Mouse (Mus musculus) forebrain, embryonic 16.5 days (tissue): Measurements from ENCODE around the gene Flt3l. TPM values are rescaled to one million over a fixed set of nuclear protein-coding genes. Genes with fewer than 3 reads are reported as not detected.

Experiments used
- ATAC-seq: fragments of 200-750 bp; cut with Nextera tagmentation; 2 replicates; pipeline ENCODE4 v1.8.0; 2017; ENCODE audit warnings: mild to moderate bottlenecking, moderate library complexity
- H3K27ac ChIP-seq: fragments of 300-500 bp; sonication (generic); 2 replicates; pipeline ENCODE4 v1.5.1; 2014; ENCODE audit warnings: low read length, control low read depth
- H3K27me3 ChIP-seq: fragments of 300-500 bp; sonication (generic); replicated peaks from 2 replicates; pipeline ENCODE4 v1.6.1; 2014; ENCODE audit warnings: low read length; ENCODE audit not compliant: control insufficient read depth, insufficient read depth
- H3K36me3 ChIP-seq: fragments of 300-500 bp; sonication (generic); 2 replicates; pipeline ENCODE4 v1.6.1; 2014; ENCODE audit not compliant: control insufficient read depth, insufficient read depth
- H3K4me1 ChIP-seq: fragments of 300-500 bp; sonication (generic); replicated peaks from 2 replicates; pipeline ENCODE4 v1.6.1; 2014; ENCODE audit warnings: low read length; ENCODE audit not compliant: control insufficient read depth, insufficient read depth
- H3K4me2 ChIP-seq: fragments of 300-500 bp; sonication (generic); 2 replicates; pipeline ENCODE4 v1.6.1; 2014; ENCODE audit warnings: mild to moderate bottlenecking, low read length, control low read depth
- H3K4me3 ChIP-seq: fragments of 300-500 bp; sonication (generic); replicated peaks from 2 replicates; pipeline ENCODE4 v1.5.1; 2014; ENCODE audit warnings: mild to moderate bottlenecking, low read length, control low read depth
- H3K9ac ChIP-seq: fragments of 300-500 bp; sonication (generic); replicated peaks from 2 replicates; pipeline ENCODE4 v1.6.1; 2014; ENCODE audit warnings: low read depth, low read length, control low read depth
- H3K9me3 ChIP-seq: fragments of 300-500 bp; sonication (generic); 2 replicates; pipeline ENCODE4 v1.6.1; 2016; ENCODE audit warnings: low read length; ENCODE audit not compliant: control insufficient read depth
- WGBS: fragments of 180-500 bp; shearing (Covaris S2); extraction: QIAGEN DNeasy Blood & Tissue Kit; methylation state at CpG from one replicate; pipeline ENCODE4 v1.1.7; 2014; 5-methylcytosine and 5-hydroxymethylcytosine counted together
- polyA plus RNA-seq: library from polyadenylated mRNA; unstranded; fragments of >200 nt; fragmentation: Nextera tagmentation; extraction: Ambion mirVana; gene quantifications from 2 replicates; pipeline ENCODE4 v1.2.1, GENCODE M21; 2015

Flt3l gene
- polyA plus RNA-seq, 1 experiment from 2014 or later, result 1.4 TPM

- no peak for ATAC-seq
- H3K9ac ChIP-seq, result no peak overlapping the region
- no peak overlapping the region for H3K27ac ChIP-seq
Measured at GRCm38 (mm10) chr7:45151303-45151702, 15.1 kb upstream of the Flt3l start.

DNA sequence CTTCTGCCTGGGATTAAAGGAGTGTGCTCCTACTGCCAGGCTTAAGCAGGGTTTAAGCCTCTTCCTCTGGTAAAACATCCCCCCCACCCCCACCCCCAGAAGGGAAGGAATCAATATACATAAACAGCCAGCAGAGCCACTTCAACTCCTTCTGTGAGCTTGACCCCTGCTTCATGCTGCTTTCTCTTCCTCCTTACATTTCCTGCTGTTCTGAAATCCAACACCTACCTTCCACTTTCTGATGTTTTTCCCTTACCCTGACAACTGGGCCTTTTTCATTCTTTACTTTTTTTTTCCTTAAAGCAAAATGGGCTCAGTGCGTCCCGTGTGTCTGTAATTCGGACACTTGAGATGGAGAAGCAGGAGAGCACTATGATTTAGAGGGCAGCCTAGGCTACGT, 14.1 kb upstream of the Flt3l start:
- no peak overlapping the region for H3K27ac ChIP-seq
- no peak overlapping the region for H3K9ac ChIP-seq

More at GRCm38 (mm10) chr7:45151303-45151702, 15.1 kb upstream of the Flt3l start:
- no peak overlapping the region for H3K4me2 ChIP-seq
- WGBS, result 28% methylated on average over 11 of the region's 11 CpGs
- H3K27me3 ChIP-seq, result no peaks in the 10 kb centered on the region
- peaks cover 23% of the 10 kb centered on the region for H3K4me1 ChIP-seq
- H3K9me3 ChIP-seq, result no peaks in the 10 kb centered on the region
- no peaks in the 10 kb centered on the region for H3K36me3 ChIP-seq
- no peak overlapping the region for H3K4me3 ChIP-seq

DNA sequence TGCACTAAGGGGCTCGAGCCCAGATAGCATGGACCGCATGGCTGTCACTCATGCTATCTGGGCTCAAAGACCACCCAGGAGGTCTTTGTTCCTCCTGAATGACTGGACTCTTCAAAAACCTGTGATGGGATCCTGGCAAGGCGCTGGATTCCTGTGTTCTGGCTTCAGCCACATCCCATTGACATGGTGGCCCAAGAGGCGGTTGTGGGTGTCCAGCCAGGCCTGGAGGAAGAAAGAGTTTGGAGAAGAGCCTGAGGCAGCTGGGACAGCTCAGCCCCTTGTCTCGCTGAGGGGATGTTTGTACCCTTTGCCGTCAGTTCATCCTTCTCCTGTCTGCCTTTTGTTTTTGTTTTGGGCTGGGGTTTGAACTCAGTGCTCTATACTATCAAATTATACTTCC, 13.3 kb upstream of the Flt3l start:
- Histone ChIP-seq H3K4me3 (no peak overlapping the region), H3K9me3 (no peaks in the 10 kb centered on the region), H3K9ac (no peak overlapping the region), H3K36me3 (no peaks in the 10 kb centered on the region), H3K27ac (no peak overlapping the region), H3K4me1 (peaks cover 12% of the 10 kb centered on the region), H3K4me2 (no peak overlapping the region), H3K27me3 (no peaks in the 10 kb centered on the region)
- 36% methylated on average over 6 of the region's 6 CpGs for WGBS
- ATAC-seq, result no peak

More for the DNA sequence above, 14.1 kb upstream of the Flt3l start:
- Histone ChIP-seq H3K9me3 (no peaks in the 10 kb centered on the region), H3K27me3 (no peaks in the 10 kb centered on the region), H3K4me1 (peaks cover 19% of the 10 kb centered on the region), H3K4me2 (no peak overlapping the region), H3K4me3 (no peak overlapping the region), H3K36me3 (no peaks in the 10 kb centered on the region)
- WGBS, result 70% methylated on average over 4 of the region's 4 CpGs
- no peak for ATAC-seq

DNA sequence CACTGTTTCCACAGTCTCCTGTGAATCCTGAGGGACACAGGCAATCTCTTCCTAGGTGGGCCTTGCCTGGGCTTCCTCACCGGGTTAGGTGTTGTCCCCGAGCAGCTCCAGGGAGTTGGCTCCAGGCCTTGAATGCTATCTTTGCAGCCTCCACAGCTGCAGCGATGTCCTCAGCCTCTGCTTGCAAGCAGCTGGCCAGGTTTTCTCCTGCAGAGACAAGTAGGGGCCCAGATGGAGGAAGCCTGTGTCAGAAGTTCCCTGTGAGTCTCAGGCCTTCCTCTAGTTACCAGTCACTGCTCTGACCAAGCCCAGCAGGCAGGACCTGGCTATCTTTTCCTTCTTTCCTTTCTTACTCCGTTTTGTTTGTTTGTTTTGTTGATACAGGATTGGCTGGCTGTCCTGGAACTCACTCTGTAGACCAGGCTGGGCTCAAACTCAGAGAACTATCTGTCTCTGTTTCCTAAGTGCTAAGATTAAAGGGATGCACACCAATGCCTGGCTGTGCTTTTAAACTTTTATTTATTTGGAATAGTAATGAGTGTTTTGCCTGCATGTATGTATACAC, 12.4 kb upstream of the Flt3l start:
- Histone ChIP-seq H3K4me3 (no peak overlapping the region), H3K4me1 (peaks cover 11% of the 10 kb centered on the region), H3K9me3 (no peaks in the 10 kb centered on the region), H3K36me3 (no peaks in the 10 kb centered on the region), H3K27ac (no peak overlapping the region), H3K27me3 (no peaks in the 10 kb centered on the region), H3K4me2 (no peak overlapping the region), H3K9ac (no peak overlapping the region)
- 79% methylated on average over 4 of the region's 4 CpGs for WGBS
- no peak for ATAC-seq

DNA sequence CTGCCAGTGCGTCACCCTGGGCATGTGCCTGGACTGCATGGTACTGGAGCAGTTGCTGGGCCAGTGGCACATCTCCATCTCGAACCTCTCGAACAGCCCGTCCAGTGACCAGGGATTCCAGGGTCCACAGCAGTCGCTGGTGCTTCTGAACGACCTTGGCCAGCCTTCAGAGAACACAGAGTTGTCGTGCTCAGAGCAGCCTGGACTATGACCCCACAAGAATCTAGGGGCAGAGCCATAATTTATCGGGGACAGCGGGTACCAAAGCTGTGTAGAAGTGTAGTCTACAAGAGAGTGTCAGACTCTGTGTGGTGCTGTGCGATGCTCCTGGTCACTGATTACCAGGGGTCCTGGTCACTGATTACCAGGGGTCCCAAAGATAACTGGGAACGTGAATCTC, 11.7 kb upstream of the Flt3l start:
- Histone ChIP-seq H3K27ac (no peak overlapping the region), H3K4me1 (peaks cover 7% of the 10 kb centered on the region; the same call in 1 of the 2 replicates), H3K4me2 (no peak overlapping the region), H3K9ac (no peak overlapping the region), H3K36me3 (no peaks in the 10 kb centered on the region), H3K9me3 (no peaks in the 10 kb centered on the region), H3K27me3 (no peaks in the 10 kb centered on the region), H3K4me3 (no peak overlapping the region)
- no peak for ATAC-seq
- WGBS, result 95% methylated on average over 11 of the region's 11 CpGs

GRCm38 (mm10) chr7:45147267-45147666, 11.0 kb upstream of the Flt3l start:
- 95% methylated on average over 11 of the region's 11 CpGs for WGBS
- Histone ChIP-seq H3K27ac (no peak overlapping the region), H3K4me2 (no peak overlapping the region), H3K36me3 (no peaks in the 10 kb centered on the region), H3K9ac (no peak overlapping the region), H3K27me3 (no peaks in the 10 kb centered on the region), H3K4me3 (no peak overlapping the region), H3K9me3 (no peaks in the 10 kb centered on the region), H3K4me1 (peaks cover 7% of the 10 kb centered on the region; the same call in 1 of the 2 replicates)
- no peak for ATAC-seq

DNA sequence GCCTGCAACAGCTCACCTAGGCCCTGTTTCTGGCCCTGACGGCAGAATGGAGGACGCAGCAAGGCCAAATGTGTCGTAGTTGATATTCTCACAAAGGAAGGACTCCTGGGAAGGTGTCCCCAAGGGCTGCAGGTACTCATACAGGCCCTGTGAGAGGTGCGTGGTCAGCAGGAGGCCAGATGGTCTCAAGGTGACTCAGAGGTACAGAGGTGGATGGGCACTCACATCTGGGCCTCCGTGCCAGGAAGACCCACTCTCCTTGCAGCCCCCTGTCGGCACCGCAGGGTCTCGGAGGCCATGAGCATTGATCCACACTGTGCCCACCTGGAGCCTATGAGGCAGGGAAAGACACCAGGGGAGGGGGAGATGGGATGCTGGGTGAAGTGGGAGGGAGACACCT, 9.2 kb upstream of the Flt3l start:
- ATAC-seq, result no peak
- Histone ChIP-seq H3K9me3 (no peaks in the 10 kb centered on the region), H3K27ac (no peak overlapping the region), H3K4me2 (no peak overlapping the region), H3K9ac (no peak overlapping the region), H3K4me3 (no peak overlapping the region), H3K27me3 (no peaks in the 10 kb centered on the region), H3K36me3 (no peaks in the 10 kb centered on the region), H3K4me1 (no peaks in the 10 kb centered on the region)
- WGBS, result 94% methylated on average over 8 of the region's 8 CpGs

GRCm38 (mm10) chr7:45144368-45145174, 8.3 kb upstream of the Flt3l start:
- H3K4me1 ChIP-seq, result no peaks in the 10 kb centered on the region
- 89% methylated on average over 13 of the region's 13 CpGs for WGBS
- no peak overlapping the region for H3K4me2 ChIP-seq
- H3K36me3 ChIP-seq, result no peaks in the 10 kb centered on the region
- no peaks in the 10 kb centered on the region for H3K27me3 ChIP-seq
- no peaks in the 10 kb centered on the region for H3K9me3 ChIP-seq
- H3K27ac ChIP-seq, result no peak overlapping the region
- no peak overlapping the region; the same call in 1 of the 2 replicates for H3K9ac ChIP-seq
- H3K4me3 ChIP-seq, result no peak overlapping the region
- ATAC-seq, result no peak

DNA sequence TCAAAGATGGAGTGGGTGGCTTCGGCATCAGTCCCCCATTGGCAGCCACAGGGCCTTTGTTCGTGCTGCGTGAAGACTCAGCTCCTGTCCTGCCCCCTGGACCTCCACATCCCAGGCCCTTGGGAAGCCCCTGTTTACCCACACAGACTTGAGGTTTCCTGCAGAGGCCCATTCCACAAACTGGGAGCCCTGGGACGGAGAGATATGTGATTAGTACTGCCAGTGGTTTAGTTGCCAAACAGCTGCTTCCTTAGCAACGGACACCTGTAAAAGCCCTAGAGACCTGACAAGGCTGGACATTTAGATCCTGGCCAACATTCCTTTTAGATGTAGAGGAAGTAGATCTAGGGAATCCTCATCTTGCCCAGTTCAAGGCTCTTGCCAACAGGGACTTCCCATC, 5.7 kb upstream of the Flt3l start:
- no peak for ATAC-seq
- 94% methylated on average over 5 of the region's 5 CpGs for WGBS
- no peak overlapping the region for H3K4me3 ChIP-seq

More for the DNA sequence above, 5.7 kb upstream of the Flt3l start:
- Histone ChIP-seq H3K27ac (no peak overlapping the region), H3K27me3 (no peaks in the 10 kb centered on the region), H3K4me2 (no peak overlapping the region), H3K9ac (no peak overlapping the region), H3K4me1 (no peaks in the 10 kb centered on the region), H3K9me3 (no peaks in the 10 kb centered on the region), H3K36me3 (no peaks in the 10 kb centered on the region)
